Mouse (Mus musculus) liver, embryonic 12.5 days (tissue): Measurements from ENCODE around the gene Hadha. TPM values are rescaled to one million over a fixed set of nuclear protein-coding genes. Genes with fewer than 3 reads are reported as not detected.

Experiments
- ATAC-seq: fragments of 200-750 bp; cut with Nextera tagmentation; 2 replicates; pipeline ENCODE4 v1.8.0; 2017; ENCODE audit warnings: moderate number of reproducible peaks, mild to moderate bottlenecking, moderate library complexity
- H3K27ac ChIP-seq: fragments of 300-500 bp; sonication (generic); 2 replicates; pipeline ENCODE4 v1.5.1; 2016; ENCODE audit warnings: mild to moderate bottlenecking
- H3K27me3 ChIP-seq: fragments of 300-500 bp; sonication (generic); replicated peaks from 2 replicates; pipeline ENCODE4 v1.6.1; 2016; ENCODE audit warnings: mild to moderate bottlenecking, moderate library complexity
- H3K36me3 ChIP-seq: fragments of 300-500 bp; sonication (generic); 2 replicates; pipeline ENCODE4 v1.6.1; 2016; ENCODE audit warnings: mild to moderate bottlenecking, moderate library complexity
- H3K4me1 ChIP-seq: fragments of 300-500 bp; sonication (generic); 2 replicates; pipeline ENCODE4 v1.6.1; 2016
- H3K4me2 ChIP-seq: fragments of 300-500 bp; sonication (generic); 2 replicates; pipeline ENCODE4 v1.6.1; 2016; ENCODE audit warnings: mild to moderate bottlenecking, moderate library complexity
- H3K4me3 ChIP-seq: fragments of 300-500 bp; sonication (generic); 2 replicates; pipeline ENCODE4 v1.5.1; 2016; ENCODE audit warnings: mild to moderate bottlenecking, moderate library complexity
- H3K9ac ChIP-seq: fragments of 300-500 bp; sonication (generic); 2 replicates; pipeline ENCODE4 v1.6.1; 2016; ENCODE audit warnings: mild to moderate bottlenecking, moderate library complexity
- H3K9me3 ChIP-seq: fragments of 300-500 bp; sonication (generic); replicated peaks from 2 replicates; pipeline ENCODE4 v1.6.1; 2016; ENCODE audit warnings: mild to moderate bottlenecking, moderate library complexity
- WGBS: fragments of 180-500 bp; shearing (Covaris S2); methylation state at CpG from one replicate; pipeline ENCODE4 v1.1.7; 2016; ENCODE audit not compliant: insufficient replicate concordance; 5-methylcytosine and 5-hydroxymethylcytosine counted together
- polyA plus RNA-seq: library from polyadenylated mRNA; unstranded; fragments of >200 nt; fragmentation: Nextera tagmentation; extraction: Ambion mirVana; gene quantifications from 2 replicates; pipeline ENCODE4 v1.2.1, GENCODE M21; 2016

The Hadha gene
- polyA plus RNA-seq: 92.2 and 103 TPM in 2 replicates

GRCm38 (mm10) chr5:30154474-30155394 is at the start of gene Hadha, which contains the start of gene Hadhb:
Gene Hadha (minus strand): TSS chr5:30155162.
Gene Hadhb (plus strand): TSS chr5:30155248.
- peak; percentile 89 for ATAC-seq
- peak within 1 kb of the TSS; percentile 93 for H3K27ac ChIP-seq

GRCm38 (mm10) chr5:30204441-30204840 is 49.5 kb upstream of the Hadha start:
- no peak for ATAC-seq
- no peaks in the 10 kb centered on the region for H3K9me3 ChIP-seq
- H3K36me3 ChIP-seq: no peaks in the 10 kb centered on the region

More at GRCm38 (mm10) chr5:30154474-30155394, at the start of gene Hadha, which contains the start of gene Hadhb:
- Histone ChIP-seq H3K4me2 (peak within 1 kb of the TSS; percentile 79), H3K4me3 (peak within 1 kb of the TSS; percentile 98), H3K36me3 (peaks cover 5% of the 10 kb centered on the region; the same call in 1 of the 2 replicates), H3K27me3 (no peaks in the 10 kb centered on the region), H3K4me1 (peaks cover 42% of the 10 kb centered on the region), H3K9me3 (no peaks in the 10 kb centered on the region), H3K9ac (peak within 1 kb of the TSS; percentile 96)
- under 1% methylated on average over 53 of the region's 53 CpGs for WGBS

GRCm38 (mm10) chr5:30203216-30203885 is 48.4 kb upstream of the Hadha start:
- Histone ChIP-seq H3K27me3 (no peaks in the 10 kb centered on the region), H3K4me1 (no peaks in the 10 kb centered on the region), H3K4me3 (no peak overlapping the region), H3K9me3 (no peaks in the 10 kb centered on the region), H3K9ac (no peak overlapping the region), H3K27ac (no peak overlapping the region), H3K4me2 (no peak overlapping the region), H3K36me3 (no peaks in the 10 kb centered on the region)
- WGBS: 55% methylated on average over 10 of the region's 10 CpGs
- no peak for ATAC-seq

More at GRCm38 (mm10) chr5:30204441-30204840, 49.5 kb upstream of the Hadha start:
- Histone ChIP-seq H3K9ac (no peak overlapping the region), H3K27ac (no peak overlapping the region), H3K4me3 (no peak overlapping the region), H3K27me3 (no peaks in the 10 kb centered on the region), H3K4me2 (no peak overlapping the region), H3K4me1 (no peaks in the 10 kb centered on the region)
- 27% methylated on average over 1 of the region's 1 CpGs for WGBS

- no peaks in the 10 kb centered on the region for H3K36me3 ChIP-seq
- H3K4me1 ChIP-seq: no peaks in the 10 kb centered on the region
- no peak for ATAC-seq
- 78% methylated on average over 7 of the region's 7 CpGs for WGBS
- H3K27ac ChIP-seq: no peak overlapping the region
- no peaks in the 10 kb centered on the region for H3K27me3 ChIP-seq
- no peaks in the 10 kb centered on the region for H3K9me3 ChIP-seq
- H3K4me2 ChIP-seq: no peak overlapping the region
- no peak overlapping the region for H3K4me3 ChIP-seq
- no peak overlapping the region for H3K9ac ChIP-seq
Measured at GRCm38 (mm10) chr5:30202221-30202620, 47.3 kb upstream of the Hadha start.

GRCm38 (mm10) chr5:30201521-30201920 is 46.6 kb upstream of the Hadha start:
- ATAC-seq: no peak
- Histone ChIP-seq H3K27me3 (no peaks in the 10 kb centered on the region), H3K36me3 (no peaks in the 10 kb centered on the region), H3K9ac (no peak overlapping the region), H3K4me2 (no peak overlapping the region), H3K9me3 (no peaks in the 10 kb centered on the region), H3K4me1 (no peaks in the 10 kb centered on the region), H3K27ac (no peak overlapping the region), H3K4me3 (no peak overlapping the region)
- 36% methylated on average over 5 of the region's 5 CpGs for WGBS

GRCm38 (mm10) chr5:30198257-30198656 is 43.3 kb upstream of the Hadha start:
- H3K36me3 ChIP-seq: no peaks in the 10 kb centered on the region
- H3K4me2 ChIP-seq: 0 out of 2 replicates have a peak overlapping the region, but pooled peaks have one; percentile 6
- 36% methylated on average over 7 of the region's 7 CpGs for WGBS
- H3K4me3 ChIP-seq: no peak overlapping the region
- no peaks in the 10 kb centered on the region for H3K4me1 ChIP-seq
- no peaks in the 10 kb centered on the region for H3K27me3 ChIP-seq
- H3K9ac ChIP-seq: no peak overlapping the region
- no peaks in the 10 kb centered on the region for H3K9me3 ChIP-seq
- no peak for ATAC-seq
- no peak overlapping the region for H3K27ac ChIP-seq

- WGBS: 80% methylated on average over 5 of the region's 5 CpGs
- no peak overlapping the region for H3K9ac ChIP-seq
- H3K4me1 ChIP-seq: no peaks in the 10 kb centered on the region
- no peak overlapping the region for H3K4me2 ChIP-seq
- H3K27me3 ChIP-seq: no peaks in the 10 kb centered on the region
- H3K4me3 ChIP-seq: no peak overlapping the region
- ATAC-seq: no peak
- no peaks in the 10 kb centered on the region for H3K9me3 ChIP-seq
- no peaks in the 10 kb centered on the region for H3K36me3 ChIP-seq
- H3K27ac ChIP-seq: no peak overlapping the region
Measured at GRCm38 (mm10) chr5:30195340-30195739, 40.4 kb upstream of the Hadha start.

- H3K4me3 ChIP-seq: no peak overlapping the region
- no peak overlapping the region for H3K4me2 ChIP-seq
- no peak overlapping the region for H3K27ac ChIP-seq
- H3K27me3 ChIP-seq: no peaks in the 10 kb centered on the region
- WGBS: 52% methylated on average over 1 of the region's 1 CpGs
- no peaks in the 10 kb centered on the region for H3K4me1 ChIP-seq
- no peak for ATAC-seq
- no peaks in the 10 kb centered on the region for H3K9me3 ChIP-seq
- no peak overlapping the region for H3K9ac ChIP-seq
- peaks cover 17% of the 10 kb centered on the region for H3K36me3 ChIP-seq
Measured at GRCm38 (mm10) chr5:30192452-30192851, 37.5 kb upstream of the Hadha start.

GRCm38 (mm10) chr5:30187687-30188485 is 32.9 kb upstream of the Hadha start:
- H3K27me3 ChIP-seq: no peaks in the 10 kb centered on the region
- 77% methylated on average over 12 of the region's 12 CpGs for WGBS
- no peaks in the 10 kb centered on the region for H3K4me1 ChIP-seq
- no peaks in the 10 kb centered on the region for H3K9me3 ChIP-seq
- no peak overlapping the region for H3K9ac ChIP-seq
- H3K4me2 ChIP-seq: no peak overlapping the region
- ATAC-seq: 0 out of 2 replicates have a peak, but pooled peaks have one; percentile 37
- H3K4me3 ChIP-seq: no peak overlapping the region
- H3K36me3 ChIP-seq: peaks cover 50% of the 10 kb centered on the region
- peak overlapping the region; percentile 17; the same call in 1 of the 2 replicates for H3K27ac ChIP-seq

GRCm38 (mm10) chr5:30175811-30176210 is 20.8 kb upstream of the Hadha start:
- peaks cover 94% of the 10 kb centered on the region for H3K36me3 ChIP-seq
- no peak overlapping the region for H3K4me3 ChIP-seq
- H3K4me1 ChIP-seq: peaks cover 9% of the 10 kb centered on the region; the same call in 1 of the 2 replicates
- no peaks in the 10 kb centered on the region for H3K9me3 ChIP-seq
- no peak overlapping the region for H3K4me2 ChIP-seq
- H3K9ac ChIP-seq: no peak overlapping the region
- H3K27me3 ChIP-seq: no peaks in the 10 kb centered on the region
- no peak for ATAC-seq
- H3K27ac ChIP-seq: no peak overlapping the region
- WGBS: 79% methylated on average over 4 of the region's 4 CpGs

- peaks cover 9% of the 10 kb centered on the region; the same call in 1 of the 2 replicates for H3K4me1 ChIP-seq
- H3K4me3 ChIP-seq: no peak overlapping the region
- no peaks in the 10 kb centered on the region for H3K27me3 ChIP-seq
- H3K4me2 ChIP-seq: no peak overlapping the region
- H3K9ac ChIP-seq: no peak overlapping the region
- ATAC-seq: no peak
- peaks cover 94% of the 10 kb centered on the region for H3K36me3 ChIP-seq
- H3K9me3 ChIP-seq: no peaks in the 10 kb centered on the region
- no peak overlapping the region for H3K27ac ChIP-seq
- WGBS: 74% methylated on average over 20 of the region's 20 CpGs
Measured at GRCm38 (mm10) chr5:30172931-30173692, 18.1 kb upstream of the Hadha start.
